In genomic region chr16:34058611-34059010, GRCm38 (mm10) we compare ENCODE assay signal across 20 mouse cellular contexts.
A peak's percentile ranks its signal among the peaks of the same experiment; 100 is the strongest.
DNase-seq lines count a peak whose midpoint lies in the region; ATAC-seq and TF ChIP-seq lines count a peak whose summit lies in the region.
"Had no signal": no experiment of that assay in that cellular context is flagged by ENCODE, and none has a peak within 500 bp of the region (broad histone marks: within the 10 kb centered on the region; RNA-seq: fewer than 3 reads in every experiment).

No protein-coding gene starts in this region.

- TF ChIP-seq CTCF in gastrocnemius, adult 2 months (IDR thresholded peaks at IDR 0.05): no peak
- no peak for TF ChIP-seq CTCF in heart, postnatal 0 days (IDR thresholded peaks at IDR 0.05; ENCODE audit: low read depth)
- no peak for TF ChIP-seq CTCF in lung, adult 2 months (IDR thresholded peaks at IDR 0.05; ENCODE audit: insufficient read depth, low read length)

- H3K4me2 ChIP-seq in heart, postnatal 0 days (ENCODE audit: low read depth, low read length): no peak overlapping the region
- H3K4me2 ChIP-seq in lung, embryonic 15.5 days: no peak overlapping the region
- no peak overlapping the region for H3K4me2 ChIP-seq in intestine, embryonic 15.5 days (replicated peaks)
- H3K4me2 ChIP-seq: hindbrain, embryonic 12.5 days; limb, embryonic 13.5 days; neural tube, embryonic 12.5 days had no signal

- no peak for TF ChIP-seq POLR2A in lung, adult 2 months (IDR thresholded peaks at IDR 0.05; ENCODE audit: borderline replicate concordance, extremely low read depth, low read depth, low read length)

- no peak for ATAC-seq in heart, postnatal 0 days (ENCODE audit: insufficient read depth, low read depth)
- no peak for ATAC-seq in lung, embryonic 15.5 days (ENCODE audit: borderline replicate concordance, extremely low read depth, low FRiP score, low TSS enrichment)
- ATAC-seq in intestine, embryonic 15.5 days: no peak
- no peak for ATAC-seq in monocyte, adult 5-6 weeks (replicated peaks; ENCODE audit: insufficient number of reproducible peaks, low FRiP score, low TSS enrichment, poor library complexity, severe bottlenecking)
- ATAC-seq: lung, postnatal 0 days had no signal

- H3K4me3 ChIP-seq in gastrocnemius, adult 2 months: no peak overlapping the region
- H3K4me3 ChIP-seq in heart, postnatal 0 days (ENCODE audit: low read depth, low read length): no peak overlapping the region
- H3K4me3 ChIP-seq in lung, embryonic 15.5 days: no peak overlapping the region
- no peak overlapping the region for H3K4me3 ChIP-seq in lung, adult 2 months (replicated peaks; ENCODE audit: extremely low read depth, low read depth, low read length)
- no peak overlapping the region for H3K4me3 ChIP-seq in intestine, embryonic 15.5 days (replicated peaks)
- H3K4me3 ChIP-seq: hindbrain, embryonic 12.5 days; limb, embryonic 13.5 days; neural tube, embryonic 12.5 days had no signal

- TF ChIP-seq EP300 in heart, postnatal 0 days (IDR thresholded peaks at IDR 0.05; ENCODE audit: low read depth): no peak

- no peak for DNase-seq in gastrocnemius, adult 2 months
- no peak for DNase-seq in gastrocnemius, postnatal 25 days
- no peak for DNase-seq in heart, postnatal 0 days (ENCODE audit: low spot score)
- DNase-seq in heart, adult 11 months: no peak
- DNase-seq in lung, adult 2 months: no peak
- DNase-seq: adrenal gland, postnatal 10 days; cerebellum, adult 11-12 months; cerebellum, postnatal 36 days; gastrocnemius, postnatal 36 days; kidney, adult 11 months; kidney, postnatal 36 days; layer of hippocampus, adult 9-11 months; thymus, adult 2 months had no signal

- no peak overlapping the region for H3K9ac ChIP-seq in heart, postnatal 0 days (replicated peaks; ENCODE audit: low read depth, low read length)
- H3K9ac ChIP-seq in lung, embryonic 15.5 days: no peak overlapping the region
- no peak overlapping the region for H3K9ac ChIP-seq in intestine, embryonic 15.5 days
- H3K9ac ChIP-seq: hindbrain, embryonic 12.5 days; limb, embryonic 13.5 days; neural tube, embryonic 12.5 days had no signal

- H3K36me3 ChIP-seq in heart, postnatal 0 days (replicated peaks; ENCODE audit: control insufficient read depth, insufficient read depth, low read length): peaks cover 8% of the 10 kb centered on the region; the same call in 1 of the 2 replicates
- H3K36me3 ChIP-seq in lung, embryonic 15.5 days: 0 out of 2 replicates have a peak, but pooled peaks cover 4% of the 10 kb centered on the region
- H3K36me3 ChIP-seq in intestine, embryonic 15.5 days: no peaks in the 10 kb centered on the region

- H3K27ac ChIP-seq in gastrocnemius, adult 2 months: peak overlapping the region; percentile 43; the same call in 1 of the 2 replicates
- H3K27ac ChIP-seq in heart, postnatal 0 days (ENCODE audit: low read depth): peak overlapping the region; percentile 50; the same call in 1 of the 2 replicates
- H3K27ac ChIP-seq in lung, embryonic 15.5 days: 0 out of 2 replicates have a peak overlapping the region, but pooled peaks have one; percentile 20
- H3K27ac ChIP-seq in intestine, embryonic 15.5 days: 0 out of 2 replicates have a peak overlapping the region, but pooled peaks have one; percentile 38
- H3K27ac ChIP-seq: hindbrain, embryonic 12.5 days; limb, embryonic 13.5 days; neural tube, embryonic 12.5 days had no signal

- peaks cover 26% of the 10 kb centered on the region for H3K4me1 ChIP-seq in heart, postnatal 0 days (ENCODE audit: control insufficient read depth, insufficient read depth)
- peaks cover 14% of the 10 kb centered on the region for H3K4me1 ChIP-seq in lung, embryonic 15.5 days
- H3K4me1 ChIP-seq in lung, adult 2 months (ENCODE audit: control insufficient read depth, insufficient read depth, low read length): no peaks in the 10 kb centered on the region
- peaks cover 12% of the 10 kb centered on the region for H3K4me1 ChIP-seq in intestine, embryonic 15.5 days (replicated peaks)
- H3K4me1 ChIP-seq: hindbrain, embryonic 12.5 days had no signal

- no peaks in the 10 kb centered on the region for H3K27me3 ChIP-seq in heart, postnatal 0 days (ENCODE audit: control insufficient read depth, insufficient read depth, low read length)
- no peaks in the 10 kb centered on the region for H3K27me3 ChIP-seq in lung, embryonic 15.5 days
- H3K27me3 ChIP-seq in intestine, embryonic 15.5 days (replicated peaks): no peaks in the 10 kb centered on the region
- H3K27me3 ChIP-seq: hindbrain, embryonic 12.5 days; limb, embryonic 13.5 days; neural tube, embryonic 12.5 days had no signal

- intact Hi-C loops in gastrocnemius, adult 2 months (cut with DNase I): loop anchor here (5.0 kb wide), 1 partner anchor 46 kb away; no protein-coding TSS in a partner anchor

- 33% methylated on average over 3 of the region's 3 CpGs for WGBS in heart, postnatal 0 days
- WGBS in lung, embryonic 15.5 days: 40% methylated on average over 3 of the region's 3 CpGs
- WGBS in lung, adult 2 months: 60% methylated on average over 3 of the region's 3 CpGs
- WGBS in intestine, embryonic 15.5 days: 35% methylated on average over 3 of the region's 3 CpGs

- no peaks in the 10 kb centered on the region for H3K9me3 ChIP-seq in heart, postnatal 0 days (replicated peaks; ENCODE audit: control insufficient read depth, low read length)
- no peaks in the 10 kb centered on the region for H3K9me3 ChIP-seq in lung, embryonic 15.5 days
- H3K9me3 ChIP-seq in intestine, embryonic 15.5 days: no peaks in the 10 kb centered on the region
- H3K9me3 ChIP-seq: hindbrain, embryonic 12.5 days; limb, embryonic 13.5 days; neural tube, embryonic 12.5 days had no signal
